Mouse (Mus musculus) myocyte (in vitro differentiated cells): ENCODE measurements around the gene Npas2. TPM values are rescaled to one million over a fixed set of nuclear protein-coding genes. Genes with fewer than 3 reads are reported as not detected.

Experiments used
- H3K27me3 ChIP-seq: one replicate; pipeline ENCODE4 v1.6.1; 2011; ENCODE audit not compliant: control insufficient read depth, insufficient read depth, insufficient read length
- H3K36me3 ChIP-seq: one replicate; pipeline ENCODE4 v1.6.1; 2011; ENCODE audit not compliant: control insufficient read depth, insufficient read depth
- H3K4me2 ChIP-seq: one replicate; pipeline ENCODE4 v1.6.1; 2011; ENCODE audit warnings: low read depth, control low read depth
- H3K4me3 ChIP-seq: one replicate; pipeline ENCODE4 v1.5.1; 2011; ENCODE audit warnings: mild to moderate bottlenecking, control low read depth, moderate library complexity
- H3K79me2 ChIP-seq: one replicate; pipeline ENCODE4 v1.6.1; 2011; ENCODE audit not compliant: control insufficient read depth, insufficient read depth
- H3ac ChIP-seq: one replicate; pipeline ENCODE4 v1.6.1; 2011; ENCODE audit not compliant: control insufficient read depth, insufficient read length
- CEBPB ChIP-seq: IDR thresholded peaks from 2 replicates; pipeline ENCODE4 v1.6.1; 2011; ENCODE audit warnings: mild to moderate bottlenecking, moderate library complexity; ENCODE audit not compliant: poor library complexity, insufficient read depth, severe bottlenecking
- E2F4 ChIP-seq: IDR thresholded peaks from one replicate; pipeline ENCODE4 v1.6.1; 2011; ENCODE audit warnings: mild to moderate bottlenecking, control low read depth, moderate library complexity; ENCODE audit not compliant: insufficient read depth
- MAX ChIP-seq: IDR thresholded peaks from one replicate; pipeline ENCODE4 v1.6.1; 2011; ENCODE audit warnings: low read depth, mild to moderate bottlenecking, control low read depth
- MYOD1 ChIP-seq, 3 experiments: IDR thresholded peaks; one replicate each; pipeline ENCODE4 v1.6.1; 2011; ENCODE audit warnings: control low read depth in 2 of 3, low read depth in 2 of 3, mild to moderate bottlenecking in 2 of 3, moderate library complexity in 1 of 3; ENCODE audit not compliant: insufficient read length in 2 of 3, control insufficient read depth in 1 of 3
- MYOG ChIP-seq, 3 experiments: IDR thresholded peaks; one replicate each; pipeline ENCODE4 v1.6.1; 2011; ENCODE audit warnings: control low read depth in 2 of 3, low read depth in 2 of 3, mild to moderate bottlenecking in 2 of 3; ENCODE audit not compliant: insufficient read length in 2 of 3, control insufficient read depth in 1 of 3, insufficient read depth in 1 of 3
- POLR2A ChIP-seq: IDR thresholded peaks from one replicate; pipeline ENCODE4 v1.6.1; 2011; ENCODE audit warnings: low read depth, mild to moderate bottlenecking, control low read depth, moderate library complexity; ENCODE audit not compliant: insufficient read length
- POLR2AphosphoS2 ChIP-seq: IDR thresholded peaks from one replicate; pipeline ENCODE4 v1.6.1; 2011; ENCODE audit warnings: low read depth, control low read depth; ENCODE audit not compliant: insufficient read length
- REST ChIP-seq: IDR thresholded peaks from one replicate; pipeline ENCODE4 v1.6.1; 2011; ENCODE audit warnings: mild to moderate bottlenecking, control low read depth, moderate library complexity; ENCODE audit not compliant: insufficient read depth, insufficient read length
- SRF ChIP-seq: IDR thresholded peaks from one replicate; pipeline ENCODE4 v1.6.1; 2011; ENCODE audit warnings: low read depth; ENCODE audit not compliant: control insufficient read depth, insufficient read length
- TCF12 ChIP-seq: IDR thresholded peaks from one replicate; pipeline ENCODE4 v1.6.1; 2011; ENCODE audit warnings: mild to moderate bottlenecking, control low read depth; ENCODE audit not compliant: poor library complexity, insufficient read depth, severe bottlenecking
- TCF3 ChIP-seq: IDR thresholded peaks from one replicate; pipeline ENCODE4 v1.6.1; 2011; ENCODE audit warnings: low read depth, control low read depth; ENCODE audit not compliant: insufficient read length
- USF1 ChIP-seq: IDR thresholded peaks from one replicate; pipeline ENCODE4 v1.6.1; 2011; ENCODE audit warnings: low read depth, mild to moderate bottlenecking, control low read depth, moderate library complexity
- polyA plus RNA-seq: library from polyadenylated mRNA; unstranded; fragments of >200 nt; fragmentation: generic; extraction: Trizol; gene quantifications from one replicate; pipeline ENCODE4 v1.2.1, GENCODE M21; 2012; ENCODE audit warnings: missing spikeins

Gene Npas2
- polyA plus RNA-seq, 1 experiment: 0.01 TPM

DNA sequence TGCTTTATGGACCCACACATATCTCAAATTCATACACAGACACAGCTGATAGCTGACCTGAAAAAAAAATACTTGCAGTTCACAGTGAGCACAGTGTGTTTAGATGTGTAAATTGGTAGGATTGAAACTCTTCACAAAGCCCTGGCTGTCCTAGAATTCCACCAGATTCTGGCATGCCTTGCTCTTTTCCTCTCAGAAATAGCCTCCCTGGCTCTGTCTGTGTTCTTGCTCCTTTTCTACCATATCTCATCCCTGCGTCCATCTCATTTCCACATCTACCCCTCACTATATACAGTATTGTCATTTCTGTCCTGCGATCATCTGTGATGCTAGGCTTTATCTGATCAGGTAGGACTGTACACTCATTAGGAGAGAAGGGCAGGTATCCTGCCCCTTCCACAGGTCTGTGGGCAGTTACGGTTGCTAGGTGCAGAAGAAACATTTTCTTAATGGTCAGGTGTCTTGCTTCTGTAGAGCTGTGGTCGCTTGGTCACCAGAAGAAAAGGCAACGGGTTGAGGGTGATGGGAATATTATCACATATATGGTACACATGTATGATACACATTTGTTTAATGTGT is 180.8 kb downstream of the Npas2 start:
- no peak overlapping the region for H3ac ChIP-seq
- TF ChIP-seq POLR2AphosphoS2: peak; percentile 63
- TF ChIP-seq MAX: no peak
- peaks cover 12% of the 10 kb centered on the region for H3K79me2 ChIP-seq
- H3K4me2 ChIP-seq: no peak overlapping the region
- peaks cover 27% of the 10 kb centered on the region for H3K36me3 ChIP-seq
- H3K4me3 ChIP-seq: no peak overlapping the region
- no peaks in the 10 kb centered on the region for H3K27me3 ChIP-seq

GRCm38 (mm10) chr1:39376121-39376520 is 182.6 kb downstream of the Npas2 start:
- Histone ChIP-seq H3K79me2 (no peaks in the 10 kb centered on the region), H3K4me2 (no peak overlapping the region), H3ac (no peak overlapping the region), H3K36me3 (peaks cover 14% of the 10 kb centered on the region), H3K4me3 (no peak overlapping the region), H3K27me3 (no peaks in the 10 kb centered on the region)
- no peak for TF ChIP-seq POLR2AphosphoS2
- no peak for TF ChIP-seq E2F4
- TF ChIP-seq MAX: no peak
- TF ChIP-seq REST: no peak
- no peak for TF ChIP-seq SRF
- TF ChIP-seq MYOD1 (IDR thresholded peaks at IDR 0.05; ENCODE audit: control insufficient read depth in 1 of 3, insufficient read length in 2 of 3, low read depth in 2 of 3): no peak
- no peak for TF ChIP-seq TCF3
- no peak for TF ChIP-seq POLR2A
- TF ChIP-seq TCF12: no peak
- TF ChIP-seq USF1: no peak

DNA sequence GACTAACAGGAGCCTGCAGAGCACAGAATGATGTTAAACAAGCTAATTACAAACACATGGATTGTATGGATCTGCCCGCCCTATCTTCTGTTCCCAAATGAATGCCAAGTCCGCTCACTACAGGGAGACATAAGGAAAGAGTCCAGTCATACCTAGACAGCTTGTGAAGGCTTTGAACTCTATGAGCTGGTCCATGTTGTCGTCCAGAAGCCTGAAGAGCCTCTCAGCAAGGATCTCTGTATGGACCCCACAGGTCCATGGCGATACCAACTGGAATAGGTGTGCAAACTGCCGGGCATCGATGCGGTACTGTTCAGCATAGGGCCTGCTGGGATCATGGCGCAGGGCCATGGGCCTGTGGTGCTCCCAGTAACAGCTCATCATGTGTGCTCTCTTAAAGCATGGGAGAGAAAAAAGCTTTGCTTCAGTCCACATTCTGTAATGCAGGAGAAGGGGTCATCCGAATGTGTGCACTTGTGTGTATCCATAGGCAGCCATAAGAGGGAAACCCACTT is 183.3 kb downstream of the Npas2 start:
- Histone ChIP-seq H3K27me3 (no peaks in the 10 kb centered on the region), H3K79me2 (no peaks in the 10 kb centered on the region), H3ac (no peak overlapping the region), H3K36me3 (peaks cover 7% of the 10 kb centered on the region), H3K4me3 (no peak overlapping the region), H3K4me2 (no peak overlapping the region)
- TF ChIP-seq TCF3 (no peak), USF1 (no peak), MYOD1 (IDR thresholded peaks at IDR 0.05; ENCODE audit: control insufficient read depth in 1 of 3, insufficient read length in 2 of 3, low read depth in 2 of 3) (no peak), POLR2AphosphoS2 (peak; percentile 53), SRF (no peak), CEBPB (no peak)

DNA sequence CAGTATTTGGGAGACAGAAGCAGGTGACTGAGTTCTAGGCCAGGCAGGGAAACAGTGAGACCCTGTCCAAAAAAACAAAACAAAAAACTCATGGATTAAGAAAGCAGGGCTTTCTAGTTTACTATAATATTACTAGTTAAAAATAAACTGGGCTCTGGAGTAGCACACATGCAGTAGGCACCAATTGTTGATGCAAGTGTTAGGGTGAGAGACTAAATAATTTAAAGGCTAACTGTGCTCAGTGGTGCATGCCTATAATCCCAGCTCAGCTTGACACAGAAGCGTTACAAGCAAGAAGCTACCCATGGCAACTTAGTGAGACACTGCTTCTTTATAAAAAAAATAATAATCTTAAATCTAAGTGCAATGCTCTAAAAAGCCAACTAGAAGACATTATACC is 185.0 kb downstream of the Npas2 start:
- no peaks in the 10 kb centered on the region for H3K36me3 ChIP-seq
- no peak overlapping the region for H3K4me3 ChIP-seq
- H3K27me3 ChIP-seq: no peaks in the 10 kb centered on the region
- no peaks in the 10 kb centered on the region for H3K79me2 ChIP-seq
- no peak overlapping the region for H3ac ChIP-seq
- no peak for TF ChIP-seq MAX
- TF ChIP-seq TCF12: no peak
- no peak for TF ChIP-seq MYOD1 (IDR thresholded peaks at IDR 0.05; ENCODE audit: control insufficient read depth in 1 of 3, insufficient read length in 2 of 3, low read depth in 2 of 3)
- TF ChIP-seq REST: no peak
- TF ChIP-seq POLR2AphosphoS2: no peak
- no peak overlapping the region for H3K4me2 ChIP-seq

- H3K4me2 ChIP-seq: no peak overlapping the region
- no peak for TF ChIP-seq POLR2A
- no peak for TF ChIP-seq MYOD1 (IDR thresholded peaks at IDR 0.05; ENCODE audit: control insufficient read depth in 1 of 3, insufficient read length in 2 of 3, low read depth in 2 of 3)
- no peak for TF ChIP-seq POLR2AphosphoS2
- TF ChIP-seq MAX: no peak
- no peaks in the 10 kb centered on the region for H3K79me2 ChIP-seq
- no peaks in the 10 kb centered on the region for H3K36me3 ChIP-seq
- H3K27me3 ChIP-seq: no peaks in the 10 kb centered on the region
- no peak overlapping the region for H3ac ChIP-seq
- H3K4me3 ChIP-seq: no peak overlapping the region
Observed at GRCm38 (mm10) chr1:39379021-39379420, 185.5 kb downstream of the Npas2 start.

GRCm38 (mm10) chr1:39381017-39381416 is 187.5 kb downstream of the Npas2 start:
- Histone ChIP-seq H3K4me2 (no peak overlapping the region), H3K36me3 (no peaks in the 10 kb centered on the region), H3K79me2 (no peaks in the 10 kb centered on the region), H3K4me3 (no peak overlapping the region), H3ac (no peak overlapping the region), H3K27me3 (peaks cover 5% of the 10 kb centered on the region)
- TF ChIP-seq MAX (no peak), E2F4 (no peak), POLR2AphosphoS2 (no peak), POLR2A (no peak), USF1 (peak; percentile 20), TCF3 (peak; percentile 61), MYOD1 (IDR thresholded peaks at IDR 0.05; ENCODE audit: control insufficient read depth in 1 of 3, insufficient read length in 2 of 3, low read depth in 2 of 3) (peak in 2 of 3 experiments; percentile 95 to 96), SRF (no peak), MYOG (IDR thresholded peaks at IDR 0.05; ENCODE audit: control insufficient read depth in 1 of 3, insufficient read depth in 1 of 3, insufficient read length in 2 of 3, low read depth in 2 of 3) (peak in 2 of 3 experiments; percentile 79 to 91), TCF12 (peak; percentile 58)
